In genomic region chr1:64508479-64509096, GRCm38 (mm10) we compare ENCODE assay signal across 20 mouse cellular contexts. TPM values are rescaled to one million over a fixed set of nuclear protein-coding genes. Genes with fewer than 3 reads are reported as not detected.
DNase-seq lines count a peak whose midpoint lies in the region; ATAC-seq and TF ChIP-seq lines count a peak whose summit lies in the region.
"Had no signal": no experiment of that assay in that cellular context is flagged by ENCODE, and none has a peak within 500 bp of the region (broad histone marks: within the 10 kb centered on the region; RNA-seq: fewer than 3 reads in every experiment).

No protein-coding gene starts in this region.

- no peak for TF ChIP-seq POLR2A in lung, adult 2 months (IDR thresholded peaks at IDR 0.05; ENCODE audit: borderline replicate concordance, extremely low read depth, low read depth, low read length)

- intact Hi-C loops in left cerebral cortex, postnatal 4 days (cut with DNase I), result no loop called here

- 74% methylated on average over 7 of the region's 7 CpGs for WGBS in lung, adult 2 months

- peak; percentile 12 for DNase-seq in lung, postnatal 25 days (ENCODE audit: low spot score)
- DNase-seq in lung, adult 2 months, result no peak
- peak; percentile 24 to 41 for DNase-seq in natural killer cell, adult 2 months (ENCODE audit: low spot score in 2 of 2)
- peak; percentile 43 to 51 for DNase-seq in thymus, postnatal 36 days
- DNase-seq in layer of hippocampus, adult 8-10 months (ENCODE audit: low spot score in 2 of 2), result no peak
- no peak for DNase-seq in right cerebral cortex, postnatal 4 days
- DNase-seq in left cerebral cortex, postnatal 4 days, result no peak
- DNase-seq: adrenal gland, adult 8-10 months; cerebellum, adult 9-11 months; heart, adult 18-20 months; heart, postnatal 36 days; kidney, adult 18-20 months; lung, embryonic 14.5 days; lung, postnatal 4 days; right cerebral cortex, adult 18-20 months had no signal

- ATAC-seq in granulocyte monocyte progenitor cell, adult 5-6 weeks (replicated peaks; ENCODE audit: poor library complexity, severe bottlenecking), result peak; percentile 68
- ATAC-seq: forebrain, embryonic 15.5 days; hindbrain, postnatal 0 days had no signal

- no peak for TF ChIP-seq CTCF in lung, adult 2 months (IDR thresholded peaks at IDR 0.05; ENCODE audit: insufficient read depth, low read length)

- no peaks in the 10 kb centered on the region for H3K4me1 ChIP-seq in lung, adult 2 months (ENCODE audit: control insufficient read depth, insufficient read depth, low read length)
- H3K4me1 ChIP-seq: forebrain, embryonic 15.5 days; neural tube, embryonic 13.5 days had no signal

- no peak overlapping the region for H3K4me3 ChIP-seq in lung, adult 2 months (replicated peaks; ENCODE audit: extremely low read depth, low read depth, low read length)
- H3K4me3 ChIP-seq: forebrain, embryonic 15.5 days; left cerebral cortex, adult 2 months; neural tube, embryonic 13.5 days had no signal

RNA-seq across cellular contexts. Expression of gene Creb1, which starts 23.9 kb away (rescaled TPM):
- 18.4 and 19.7 TPM in 2 replicates for polyA plus RNA-seq in lung, adult 2 months (2012; rRNA removed)
- 60.4 and 73.2 TPM in 2 replicates for total RNA-seq in granulocyte monocyte progenitor cell, adult 5-6 weeks (2014; fragmentation: Nextera tagmentation)
- 65.1 and 74.2 TPM in 2 replicates for total RNA-seq in granulocyte monocyte progenitor cell, adult 5-6 weeks (2017)
- 10 to 100 TPM; 44.9 to 54.2 (median 51.6) TPM for total RNA-seq in layer of hippocampus, adult 8-10 months (2022)
- 10 to 100 TPM; 53.8 to 62.6 TPM for total RNA-seq in left cerebral cortex, postnatal 4 days (2021)

Comparison
In these comparisons a context has a peak if more than half of its experiments do, and no peak if none do; other contexts are left out.
1. DNase-seq: peak in lung, postnatal 25 days (single experiment), natural killer cell, adult 2 months (2 of 2) and thymus, postnatal 36 days (2 of 2); none in lung, adult 2 months (single experiment), layer of hippocampus, adult 8-10 months (0 of 2), right cerebral cortex, postnatal 4 days (single experiment) and left cerebral cortex, postnatal 4 days (single experiment).